Mouse (Mus musculus) forebrain, postnatal 0 days (tissue): ENCODE results near the gene St8sia2. TPM values are rescaled to one million over a fixed set of nuclear protein-coding genes. Genes with fewer than 3 reads are reported as not detected.
A peak's percentile ranks its signal among the peaks of the same experiment; 100 is the strongest.

Experiments
- ATAC-seq: fragments of 200-750 bp; cut with Nextera tagmentation; 2 replicates; pipeline ENCODE4 v1.8.0; 2017; ENCODE audit warnings: mild to moderate bottlenecking, moderate library complexity
- DNase-seq: peaks from one replicate; pipeline ENCODE4 v3.0.0-alpha.2; 2015
- H3K27ac ChIP-seq: fragments of 300-500 bp; sonication (generic); 2 replicates; pipeline ENCODE4 v1.5.1; 2014; ENCODE audit warnings: low read depth, mild to moderate bottlenecking, antibody characterized with exemption, low read length, moderate library complexity, mixed read lengths
- H3K27me3 ChIP-seq: fragments of 300-500 bp; sonication (generic); 2 replicates; pipeline ENCODE4 v1.6.1; 2014; ENCODE audit warnings: mild to moderate bottlenecking, low read length, mixed read lengths; ENCODE audit not compliant: insufficient read depth
- H3K36me3 ChIP-seq: fragments of 300-500 bp; sonication (generic); 2 replicates; pipeline ENCODE4 v1.6.1; 2014; ENCODE audit warnings: mild to moderate bottlenecking, moderate library complexity; ENCODE audit not compliant: insufficient read depth
- H3K4me1 ChIP-seq: fragments of 300-500 bp; sonication (generic); 2 replicates; pipeline ENCODE4 v1.6.1; 2014; ENCODE audit warnings: antibody characterized with exemption; ENCODE audit not compliant: insufficient read depth
- H3K4me2 ChIP-seq: fragments of 300-500 bp; sonication (generic); 2 replicates; pipeline ENCODE4 v1.6.1; 2014; ENCODE audit warnings: low read depth, mild to moderate bottlenecking, moderate library complexity
- H3K4me3 ChIP-seq: fragments of 300-500 bp; sonication (generic); 2 replicates; pipeline ENCODE4 v1.5.1; 2014; ENCODE audit warnings: low read depth, low read length, mixed read lengths
- H3K9ac ChIP-seq: fragments of 300-500 bp; sonication (generic); 2 replicates; pipeline ENCODE4 v1.6.1; 2014; ENCODE audit warnings: mild to moderate bottlenecking
- H3K9me3 ChIP-seq: fragments of 300-500 bp; sonication (generic); 2 replicates; pipeline ENCODE4 v1.6.1; 2016; ENCODE audit warnings: low read length
- CTCF ChIP-seq: sonication (generic); IDR thresholded peaks from 2 replicates; pipeline ENCODE4 v1.5.1; 2016; ENCODE audit warnings: antibody characterized with exemption, control low read depth, low read depth
- WGBS: fragments of 180-500 bp; shearing (Covaris S2); extraction: QIAGEN DNeasy Blood & Tissue Kit; methylation state at CpG from one replicate; pipeline ENCODE4 v1.1.7; 2014; 5-methylcytosine and 5-hydroxymethylcytosine counted together
- polyA plus RNA-seq: library from polyadenylated mRNA; unstranded; fragments of >200 nt; fragmentation: Nextera tagmentation; extraction: Ambion mirVana; gene quantifications from 2 replicates; pipeline ENCODE4 v1.2.1, GENCODE M21; 2015
- total RNA-seq: library from RNA; depleted of rRNA; stranded (reverse); fragments of >200 nt; gene quantifications from 2 replicates; pipeline ENCODE4 v1.2.3, GENCODE M21; 2014

Gene St8sia2
- total and polyA plus RNA-seq, 2 experiments from 2014 or later, result 75.7 to 84.0 TPM

DNA sequence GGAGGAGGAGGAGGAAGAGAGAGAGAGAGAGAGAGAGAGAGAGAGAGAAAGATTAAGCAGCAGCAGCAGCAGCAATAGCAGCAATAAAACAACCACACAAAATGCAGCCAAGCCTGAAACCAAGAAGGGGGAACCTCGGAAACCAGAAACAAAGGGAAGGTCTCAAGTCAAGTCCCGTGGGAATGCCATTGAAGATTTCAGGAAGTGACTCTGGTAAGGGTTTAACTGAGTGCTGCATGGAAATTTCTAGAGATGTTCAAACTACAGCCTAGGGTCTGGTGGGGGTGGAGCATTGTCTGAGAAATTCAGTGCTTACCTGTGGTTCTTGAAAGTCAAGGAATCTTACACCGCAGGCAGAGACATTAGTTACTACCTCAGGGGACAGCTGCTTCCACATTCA is 77.4 kb downstream of the St8sia2 start:
- H3K27ac ChIP-seq, result no peak overlapping the region
- H3K27me3 ChIP-seq, result no peaks in the 10 kb centered on the region
- TF ChIP-seq CTCF, result no peak
- ATAC-seq (no peak), DNase-seq (no peak)
- H3K9me3 ChIP-seq, result no peaks in the 10 kb centered on the region
- 72% methylated on average over 3 of the region's 3 CpGs for WGBS
- peaks cover 18% of the 10 kb centered on the region; the same call in 1 of the 2 replicates for H3K36me3 ChIP-seq
- H3K4me2 ChIP-seq, result no peak overlapping the region
- no peak overlapping the region for H3K9ac ChIP-seq
- H3K4me1 ChIP-seq, result no peaks in the 10 kb centered on the region
- H3K4me3 ChIP-seq, result no peak overlapping the region

DNA sequence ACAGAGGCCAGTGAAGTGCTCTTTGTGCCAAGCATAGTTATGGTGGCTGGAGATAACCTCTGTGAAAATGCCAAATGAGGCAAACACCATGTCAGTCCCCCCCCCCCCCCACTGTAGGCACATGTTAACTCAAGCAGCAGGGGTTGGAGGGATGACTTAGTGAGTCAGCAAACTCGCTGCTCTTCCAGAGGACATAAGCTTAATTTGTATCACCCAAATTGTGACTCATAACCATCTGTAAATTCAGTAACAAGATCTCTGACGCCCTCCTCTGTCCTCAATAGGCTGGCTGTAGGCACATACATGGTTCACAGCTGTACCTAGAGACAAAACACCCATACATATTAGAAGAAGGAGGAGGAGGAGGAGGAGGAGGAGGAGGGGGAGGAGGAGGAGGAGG is 77.8 kb downstream of the St8sia2 start:
- Histone ChIP-seq H3K4me3 (no peak overlapping the region), H3K4me1 (no peaks in the 10 kb centered on the region), H3K4me2 (no peak overlapping the region), H3K27me3 (no peaks in the 10 kb centered on the region), H3K9ac (no peak overlapping the region), H3K27ac (no peak overlapping the region), H3K9me3 (no peaks in the 10 kb centered on the region), H3K36me3 (peaks cover 14% of the 10 kb centered on the region; the same call in 1 of the 2 replicates)
- no peak for ATAC-seq
- no peak for DNase-seq
- no peak for TF ChIP-seq CTCF
- WGBS, result 76% methylated on average over 2 of the region's 2 CpGs

DNA sequence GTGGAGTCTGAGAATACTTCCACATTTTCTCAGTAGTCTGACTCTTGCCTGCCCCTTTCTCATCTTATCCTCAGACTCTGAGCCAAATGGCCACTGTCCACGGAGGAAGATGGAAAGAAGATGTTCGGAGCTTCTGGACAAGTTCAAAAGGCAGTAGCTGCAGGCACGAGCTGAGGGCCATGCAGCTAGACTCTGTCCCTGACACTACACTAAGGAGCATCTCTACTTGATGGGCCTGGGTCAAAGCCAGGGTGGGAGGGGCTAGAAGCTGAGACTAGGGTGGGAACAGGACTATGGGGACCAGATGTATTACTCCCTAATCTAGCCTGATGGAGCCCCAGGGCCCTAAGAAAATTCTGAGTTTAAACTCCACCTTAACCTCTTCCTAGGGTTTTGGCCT is 80.5 kb downstream of the St8sia2 start:
- 88% methylated on average over 3 of the region's 3 CpGs for WGBS
- Histone ChIP-seq H3K36me3 (no peaks in the 10 kb centered on the region), H3K4me2 (no peak overlapping the region), H3K9me3 (no peaks in the 10 kb centered on the region), H3K27me3 (no peaks in the 10 kb centered on the region), H3K4me1 (no peaks in the 10 kb centered on the region), H3K27ac (no peak overlapping the region), H3K4me3 (no peak overlapping the region), H3K9ac (no peak overlapping the region)
- DNase-seq, result no peak
- ATAC-seq, result no peak
- TF ChIP-seq CTCF, result no peak

GRCm38 (mm10) chr7:73920921-73921485 is 92.5 kb downstream of the St8sia2 start:
- Histone ChIP-seq H3K4me3 (no peak overlapping the region), H3K9ac (no peak overlapping the region), H3K4me2 (no peak overlapping the region), H3K27ac (no peak overlapping the region), H3K9me3 (no peaks in the 10 kb centered on the region), H3K27me3 (no peaks in the 10 kb centered on the region; the same call in 1 of the 2 replicates), H3K36me3 (no peaks in the 10 kb centered on the region), H3K4me1 (no peaks in the 10 kb centered on the region)
- ATAC-seq (no peak), DNase-seq (no peak)
- TF ChIP-seq CTCF, result no peak
- WGBS, result 86% methylated on average over 16 of the region's 16 CpGs

DNA sequence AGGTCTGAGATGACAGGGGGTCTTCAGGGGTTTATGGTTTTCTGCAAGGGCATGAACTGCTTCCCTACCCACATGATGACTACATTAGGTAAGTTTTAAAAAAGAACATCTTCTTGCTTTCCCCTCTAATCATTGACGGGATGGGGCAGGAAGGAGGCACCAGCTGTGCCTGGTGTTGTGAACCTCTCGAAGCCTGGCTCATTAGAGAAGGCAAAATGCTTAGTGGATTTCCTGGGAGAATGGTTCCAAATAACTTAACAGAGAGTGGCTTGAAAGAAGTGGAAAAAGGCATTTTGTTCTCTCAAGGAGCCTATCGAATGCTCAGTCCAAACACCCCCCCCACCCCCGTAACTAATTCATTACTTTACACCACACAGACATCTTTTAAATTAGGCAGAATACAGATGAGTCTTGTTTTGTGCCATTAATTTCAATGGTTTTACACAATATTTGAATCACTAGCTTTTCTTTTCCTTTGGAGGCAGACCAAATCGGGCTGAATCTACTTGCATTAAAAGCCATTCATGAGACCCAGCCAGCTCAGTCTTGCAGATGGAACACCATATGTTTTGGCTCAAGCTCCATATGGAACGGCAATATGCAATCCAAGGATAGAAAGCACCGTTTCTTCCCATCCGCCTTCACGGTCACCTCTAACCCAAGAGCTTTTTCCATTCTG is 95.7 kb downstream of the St8sia2 start:
- DNase-seq (peak; percentile 94), ATAC-seq (peak; percentile 91)
- WGBS, result 9% methylated on average over 9 of the region's 9 CpGs
- H3K4me1 ChIP-seq, result no peaks in the 10 kb centered on the region
- peak; percentile 6; the same call in 1 of the 2 replicates for TF ChIP-seq CTCF
- H3K9me3 ChIP-seq, result no peaks in the 10 kb centered on the region
- no peaks in the 10 kb centered on the region; the same call in 1 of the 2 replicates for H3K27me3 ChIP-seq
- H3K9ac ChIP-seq, result no peak overlapping the region
- no peaks in the 10 kb centered on the region for H3K36me3 ChIP-seq
- no peak overlapping the region for H3K4me3 ChIP-seq
- H3K27ac ChIP-seq, result 0 out of 2 replicates have a peak overlapping the region, but pooled peaks have one; percentile 22
- 0 out of 2 replicates have a peak overlapping the region, but pooled peaks have one; percentile 8 for H3K4me2 ChIP-seq

DNA sequence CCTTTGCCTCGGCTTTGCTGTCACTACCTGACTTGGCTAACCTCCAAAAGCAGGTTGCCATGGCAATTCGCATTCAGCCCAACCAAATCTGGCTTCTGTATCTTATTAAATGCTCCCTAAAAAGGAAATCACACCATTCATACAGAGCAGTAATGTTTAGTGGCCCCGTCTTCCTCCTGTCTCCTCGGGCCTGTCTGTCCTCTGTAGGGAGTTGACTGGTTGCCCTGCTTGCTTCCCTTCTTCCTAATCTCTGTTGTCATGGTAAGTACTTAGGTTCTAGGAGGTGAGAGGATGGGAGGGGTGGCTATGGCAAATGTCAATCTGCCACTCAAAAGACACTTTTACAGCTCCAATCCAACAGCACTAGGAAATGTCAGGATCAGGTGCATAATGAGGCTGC is 101.6 kb downstream of the St8sia2 start:
- H3K9ac ChIP-seq, result no peak overlapping the region

GRCm38 (mm10) chr7:73910843-73911242 is 102.6 kb downstream of the St8sia2 start:
- Histone ChIP-seq H3K27ac (no peak overlapping the region), H3K9me3 (no peaks in the 10 kb centered on the region), H3K4me1 (no peaks in the 10 kb centered on the region; the same call in 1 of the 2 replicates), H3K4me3 (no peak overlapping the region), H3K36me3 (no peaks in the 10 kb centered on the region), H3K27me3 (no peaks in the 10 kb centered on the region), H3K9ac (no peak overlapping the region), H3K4me2 (no peak overlapping the region)
- ATAC-seq (no peak), DNase-seq (no peak)
- WGBS, result 88% methylated on average over 4 of the region's 4 CpGs
- no peak for TF ChIP-seq CTCF

More for the DNA sequence above, 101.6 kb downstream of the St8sia2 start:
- Histone ChIP-seq H3K4me1 (no peaks in the 10 kb centered on the region; the same call in 1 of the 2 replicates), H3K4me2 (no peak overlapping the region), H3K4me3 (no peak overlapping the region), H3K36me3 (no peaks in the 10 kb centered on the region), H3K27ac (no peak overlapping the region), H3K27me3 (no peaks in the 10 kb centered on the region), H3K9me3 (no peaks in the 10 kb centered on the region)
- 29% methylated on average over 4 of the region's 4 CpGs for WGBS
- no peak for TF ChIP-seq CTCF
- peak; percentile 38; the same call in 1 of the 2 replicates for ATAC-seq
- peak; percentile 21 for DNase-seq
